Mouse (Mus musculus) testis, adult 2 months (tissue): ENCODE measurements around the gene Fbxl5. TPM values are rescaled to one million over a fixed set of nuclear protein-coding genes. Genes with fewer than 3 reads are reported as not detected.

Experiments
- H3K27ac ChIP-seq: fragments of 200-500 bp; 2 replicates; pipeline ENCODE4 v1.5.1; 2012; ENCODE audit warnings: low read depth, low read length; ENCODE audit not compliant: control insufficient read depth, insufficient read depth
- H3K27me3 ChIP-seq: fragments of 200-500 bp; 2 replicates; pipeline ENCODE4 v1.6.1; 2012; ENCODE audit warnings: mild to moderate bottlenecking, low read length, moderate library complexity; ENCODE audit not compliant: control insufficient read depth, insufficient read depth
- H3K36me3 ChIP-seq: fragments of 200-500 bp; 2 replicates; pipeline ENCODE4 v1.6.1; 2012; ENCODE audit warnings: mild to moderate bottlenecking, low read length; ENCODE audit not compliant: control insufficient read depth, insufficient read depth
- H3K4me1 ChIP-seq: fragments of 200-500 bp; 2 replicates; pipeline ENCODE4 v1.6.1; 2012; ENCODE audit warnings: low read length; ENCODE audit not compliant: control insufficient read depth, insufficient read depth
- H3K4me3 ChIP-seq: fragments of 200-500 bp; 2 replicates; pipeline ENCODE4 v1.5.1; 2012; ENCODE audit warnings: low read depth, mild to moderate bottlenecking, low read length, moderate library complexity, mixed read lengths; ENCODE audit not compliant: control insufficient read depth
- CTCF ChIP-seq: fragments of 200-500 bp; IDR thresholded peaks from 2 replicates; pipeline ENCODE4 v1.5.1; 2012; ENCODE audit warnings: low read depth, mild to moderate bottlenecking, inconsistent platforms, low read length, moderate library complexity; ENCODE audit not compliant: control insufficient read depth, insufficient read depth, insufficient replicate concordance
- POLR2A ChIP-seq: fragments of 200-500 bp; IDR thresholded peaks from 2 replicates; pipeline ENCODE4 v1.6.1; 2012; ENCODE audit warnings: low read depth, mild to moderate bottlenecking, inconsistent platforms, low read length, moderate library complexity; ENCODE audit not compliant: control insufficient read depth
- polyA plus RNA-seq: library from polyadenylated mRNA; depleted of rRNA; stranded (reverse); fragments of >200 nt; gene quantifications from 2 replicates; pipeline ENCODE4 v1.2.3, GENCODE M21; 2012

Gene Fbxl5
- polyA plus RNA-seq, 1 experiment: 42.0 TPM

GRCm38 (mm10) chr5:43776993-43777392 lies 44.4 kb downstream of the Fbxl5 start:
- Histone ChIP-seq H3K27ac (no peak overlapping the region), H3K36me3 (no peaks in the 10 kb centered on the region), H3K27me3 (no peaks in the 10 kb centered on the region), H3K4me1 (no peaks in the 10 kb centered on the region), H3K4me3 (no peak overlapping the region)
- TF ChIP-seq POLR2A (no peak), CTCF (no peak)

GRCm38 (mm10) chr5:43776407-43776806 lies 45.0 kb downstream of the Fbxl5 start:
- no peaks in the 10 kb centered on the region for H3K27me3 ChIP-seq
- no peak overlapping the region for H3K4me3 ChIP-seq
- TF ChIP-seq POLR2A (no peak), CTCF (no peak)
- H3K27ac ChIP-seq: no peak overlapping the region
- H3K4me1 ChIP-seq: no peaks in the 10 kb centered on the region
- H3K36me3 ChIP-seq: no peaks in the 10 kb centered on the region

- H3K4me1 ChIP-seq: no peaks in the 10 kb centered on the region
- H3K27me3 ChIP-seq: no peaks in the 10 kb centered on the region
- no peak overlapping the region for H3K27ac ChIP-seq
- TF ChIP-seq CTCF (no peak), POLR2A (no peak)
- no peaks in the 10 kb centered on the region for H3K36me3 ChIP-seq
- no peak overlapping the region for H3K4me3 ChIP-seq
Observed at GRCm38 (mm10) chr5:43771555-43771954, 49.9 kb downstream of the Fbxl5 start.

GRCm38 (mm10) chr5:43770618-43771354 lies 50.7 kb downstream of the Fbxl5 start:
- Histone ChIP-seq H3K36me3 (no peaks in the 10 kb centered on the region), H3K4me1 (no peaks in the 10 kb centered on the region)

GRCm38 (mm10) chr5:43749092-43749491 lies 72.3 kb downstream of the Fbxl5 start:
- H3K36me3 ChIP-seq: no peaks in the 10 kb centered on the region
- TF ChIP-seq CTCF (no peak), POLR2A (no peak)

More at GRCm38 (mm10) chr5:43770618-43771354, 50.7 kb downstream of the Fbxl5 start:
- H3K4me3 ChIP-seq: no peak overlapping the region
- H3K27ac ChIP-seq: no peak overlapping the region
- TF ChIP-seq CTCF (no peak), POLR2A (no peak)
- no peaks in the 10 kb centered on the region for H3K27me3 ChIP-seq

GRCm38 (mm10) chr5:43748039-43748438 lies 73.4 kb downstream of the Fbxl5 start:
- TF ChIP-seq POLR2A (no peak), CTCF (no peak)
- H3K36me3 ChIP-seq: no peaks in the 10 kb centered on the region
- H3K27me3 ChIP-seq: no peaks in the 10 kb centered on the region
- H3K4me3 ChIP-seq: no peak overlapping the region
- no peak overlapping the region for H3K27ac ChIP-seq
- H3K4me1 ChIP-seq: no peaks in the 10 kb centered on the region

More at GRCm38 (mm10) chr5:43749092-43749491, 72.3 kb downstream of the Fbxl5 start:
- Histone ChIP-seq H3K27ac (no peak overlapping the region), H3K4me3 (no peak overlapping the region), H3K4me1 (no peaks in the 10 kb centered on the region), H3K27me3 (no peaks in the 10 kb centered on the region)

- Histone ChIP-seq H3K27ac (no peak overlapping the region), H3K4me3 (no peak overlapping the region), H3K27me3 (no peaks in the 10 kb centered on the region), H3K36me3 (no peaks in the 10 kb centered on the region), H3K4me1 (no peaks in the 10 kb centered on the region)
- TF ChIP-seq POLR2A (no peak), CTCF (no peak)
Observed at GRCm38 (mm10) chr5:43745156-43745555, 76.3 kb downstream of the Fbxl5 start.

GRCm38 (mm10) chr5:43744187-43744586 lies 77.3 kb downstream of the Fbxl5 start:
- H3K27ac ChIP-seq: no peak overlapping the region
- H3K4me3 ChIP-seq: no peak overlapping the region
- no peaks in the 10 kb centered on the region for H3K27me3 ChIP-seq
- no peak for TF ChIP-seq CTCF
- TF ChIP-seq POLR2A: no peak
- no peaks in the 10 kb centered on the region for H3K4me1 ChIP-seq
- no peaks in the 10 kb centered on the region for H3K36me3 ChIP-seq
